Mouse (Mus musculus) embryonic fibroblast, embryonic 13.5 days (primary cell): ENCODE measurements at regions not wholly inside any gene's neighbourhood (a gene's known extent, or its start where the extent isn't known, plus 50 kb on each side); places are given as distances from the start of the nearest gene placed in this dataset.

ENCODE experiments used
- CTCF ChIP-seq: IDR thresholded peaks from 2 replicates; pipeline ENCODE4 v1.5.1; 2011; ENCODE audit warnings: mild to moderate bottlenecking, control low read depth, low read length, moderate library complexity, borderline replicate concordance; ENCODE audit not compliant: insufficient read depth
- POLR2A ChIP-seq: IDR thresholded peaks from 2 replicates; pipeline ENCODE4 v1.6.1; 2011; ENCODE audit warnings: low read depth, mild to moderate bottlenecking, control low read depth, low read length, moderate library complexity

- TF ChIP-seq CTCF (no peak), POLR2A (no peak)
Observed at GRCm38 (mm10) chr6:68750451-68750850, 1214.9 kb upstream of the Tacstd2 start.
